Mouse (Mus musculus): ENCODE data around the gene 1700016C15Rik.

The 1700016C15Rik gene

GRCm38 (mm10) chr1:177717057-177717835 is 12.4 kb upstream of the 1700016C15Rik start:
- DNase-seq (ENCODE audit: extremely low spot score, low spot score) = no peak

DNA sequence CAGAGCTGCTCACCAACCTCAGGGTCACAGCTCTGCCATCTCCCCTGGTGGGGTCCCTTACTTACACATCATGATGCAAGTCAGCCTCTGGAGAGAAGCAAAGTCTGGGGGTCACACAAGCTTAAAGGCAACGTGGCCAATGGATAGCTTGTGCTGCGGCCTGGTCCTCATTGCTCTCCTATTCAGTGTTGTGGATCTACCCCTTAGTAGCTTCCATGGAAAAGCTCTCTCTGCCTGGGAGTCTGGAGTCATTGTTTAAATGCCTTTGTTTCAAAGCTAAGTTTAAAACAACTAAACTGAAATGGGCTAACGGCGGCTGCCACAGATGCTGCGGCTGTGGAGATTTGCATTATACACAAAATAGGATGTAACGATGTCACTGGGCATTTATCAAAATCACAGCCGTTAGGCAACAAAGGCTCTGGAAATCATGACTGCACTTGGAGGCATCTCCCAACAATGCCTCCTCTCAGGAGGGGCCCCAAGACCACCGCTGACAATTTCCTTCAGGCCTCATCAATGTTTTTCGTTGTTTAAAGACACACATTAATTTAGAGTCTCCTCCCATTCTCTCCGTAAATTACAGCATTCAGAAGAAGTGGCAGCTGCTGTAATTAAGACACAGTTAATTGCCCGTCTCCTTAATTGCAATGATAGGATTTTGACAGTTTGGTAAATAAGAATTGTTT is 11.1 kb upstream of the 1700016C15Rik start:
- no peak for DNase-seq (ENCODE audit: extremely low spot score, low spot score)

GRCm38 (mm10) chr1:177719029-177719427 is 10.6 kb upstream of the 1700016C15Rik start:
- no peak for DNase-seq (ENCODE audit: extremely low spot score, low spot score)

- no peak for DNase-seq (ENCODE audit: extremely low spot score, low spot score)
These were observed 5.8 kb upstream of the 1700016C15Rik start for GRCm38 (mm10) chr1:177723786-177724185.

GRCm38 (mm10) chr1:177726870-177727269 is 2.7 kb upstream of the 1700016C15Rik start:
- no peak for DNase-seq (ENCODE audit: extremely low spot score, low spot score)

DNA sequence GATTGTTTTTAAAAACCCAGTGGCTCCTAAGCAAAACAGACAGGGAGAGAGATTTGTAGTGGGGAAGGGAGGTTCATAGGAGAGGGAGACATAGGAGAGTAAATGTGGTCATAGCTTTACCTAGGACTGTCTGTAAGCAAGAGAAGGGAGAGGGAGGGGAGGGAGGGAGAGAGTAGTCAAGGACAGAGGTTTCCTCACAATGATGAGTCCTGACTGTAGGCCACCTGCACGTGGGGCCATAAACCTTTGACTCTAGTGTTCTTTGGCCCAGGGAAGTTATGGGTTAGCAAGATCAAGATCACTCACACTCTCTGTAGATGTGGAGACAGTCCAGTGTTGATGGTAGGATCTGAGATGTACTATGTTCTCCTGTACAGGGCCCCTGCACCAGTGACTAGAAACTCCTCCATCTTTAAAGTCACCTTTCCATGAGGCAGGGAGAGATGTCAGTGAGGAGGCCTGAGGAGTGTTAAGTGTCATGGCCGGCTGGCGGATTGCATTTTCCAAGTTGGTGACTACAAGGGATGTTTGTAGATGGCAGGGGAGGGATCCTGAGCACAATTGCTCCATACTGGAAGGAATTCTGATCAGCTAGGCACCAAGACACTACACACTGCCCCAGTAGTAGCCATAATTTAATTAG is 1.6 kb upstream of the 1700016C15Rik start:
- DNase-seq (ENCODE audit: extremely low spot score, low spot score) = no peak

DNA sequence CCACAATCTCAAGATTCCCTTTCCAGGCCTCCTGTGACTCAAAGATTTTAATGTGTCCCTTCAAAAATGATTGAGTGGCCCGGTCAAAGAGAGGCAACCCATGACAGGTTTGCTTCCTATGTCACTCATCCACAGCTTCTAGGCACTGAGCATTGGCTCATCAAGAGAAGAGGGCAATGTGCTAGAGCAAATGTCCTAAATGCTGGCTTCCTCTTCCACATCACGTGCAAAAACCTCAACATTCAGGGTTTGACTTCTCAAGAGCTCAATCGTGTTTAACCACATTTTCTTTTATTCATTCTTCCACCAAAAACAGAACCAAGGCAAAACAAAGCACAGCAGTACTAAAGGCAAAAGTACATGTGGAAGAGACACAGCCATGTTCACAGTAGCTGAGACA is 2.4 kb downstream of the 1700016C15Rik start:
- no peak for DNase-seq (ENCODE audit: extremely low spot score, low spot score)

DNA sequence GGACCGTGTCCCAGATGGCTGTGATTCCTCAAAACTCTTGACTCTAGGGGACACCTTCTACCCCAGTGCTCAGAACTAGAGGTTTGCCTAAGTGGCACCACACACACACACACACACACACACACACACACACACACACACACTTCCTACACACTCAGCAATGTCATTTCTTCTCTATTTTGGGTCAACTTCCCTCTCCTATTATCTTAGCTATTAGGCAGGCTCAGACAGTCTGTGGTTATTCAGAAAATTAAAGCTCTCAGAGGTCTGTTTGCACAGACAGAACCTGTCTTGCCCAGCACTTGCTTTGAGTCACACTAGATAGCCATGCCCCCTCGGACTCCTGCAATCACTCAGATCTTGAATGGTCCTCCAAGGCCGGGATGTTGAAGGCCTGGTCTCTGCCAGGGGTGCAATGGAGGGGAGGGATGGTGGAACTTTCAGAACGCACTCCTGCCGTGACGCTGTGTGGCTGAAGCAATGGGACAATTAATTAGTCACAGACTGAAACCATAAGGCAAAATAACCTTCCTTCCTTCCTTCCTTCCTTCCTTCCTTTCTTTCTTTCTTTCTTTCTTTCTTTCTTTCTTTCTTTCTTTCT is 8.0 kb downstream of the 1700016C15Rik start:
- no peak for DNase-seq (ENCODE audit: extremely low spot score, low spot score)

GRCm38 (mm10) chr1:177740707-177741106 is 11.1 kb downstream of the 1700016C15Rik start:
- no peak for DNase-seq (ENCODE audit: extremely low spot score, low spot score)

GRCm38 (mm10) chr1:177742119-177742518 is 12.5 kb downstream of the 1700016C15Rik start:
- no peak for DNase-seq (ENCODE audit: extremely low spot score, low spot score)

DNA sequence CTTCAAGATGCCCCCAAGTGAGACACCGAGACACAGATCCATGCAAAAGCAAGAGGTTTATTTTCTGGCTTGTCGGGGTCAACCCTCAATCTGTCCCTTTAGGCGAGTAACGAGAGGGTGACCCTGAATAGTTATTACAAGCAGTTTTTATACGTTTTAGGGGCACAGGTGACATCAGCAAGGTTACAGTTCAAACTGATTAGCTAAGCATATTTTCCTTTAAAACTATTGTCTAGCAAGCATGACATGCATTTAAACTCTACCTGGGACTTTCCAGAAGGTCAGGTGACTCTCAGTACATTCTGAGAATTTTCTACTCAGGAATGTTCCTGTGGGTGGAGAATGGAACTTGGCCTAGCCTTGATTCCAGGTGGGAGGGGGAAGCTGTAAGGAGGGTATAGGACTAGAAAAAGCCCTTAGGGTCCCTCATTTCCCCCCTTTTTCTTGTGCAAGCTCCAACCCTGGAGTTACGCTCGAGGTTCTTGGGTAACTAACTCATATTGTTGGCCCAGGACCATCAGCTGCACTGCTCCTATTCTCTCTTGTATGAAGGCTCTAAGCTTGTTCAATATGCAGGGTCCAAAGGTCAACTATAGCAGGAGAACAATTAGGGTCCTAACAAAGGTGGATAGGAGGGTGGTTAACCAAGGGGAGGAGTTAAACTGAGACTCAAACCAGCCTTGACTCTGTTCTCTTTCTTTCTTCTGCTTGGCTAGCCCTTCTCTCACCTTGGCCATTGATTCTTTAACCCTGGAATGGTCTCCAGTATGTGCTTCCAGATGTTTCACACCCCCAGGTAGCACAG is 15.1 kb downstream of the 1700016C15Rik start:
- no peak for DNase-seq (ENCODE audit: extremely low spot score, low spot score)

- no peak for DNase-seq (ENCODE audit: extremely low spot score, low spot score)
These were observed 18.4 kb downstream of the 1700016C15Rik start for GRCm38 (mm10) chr1:177747869-177748540.

DNA sequence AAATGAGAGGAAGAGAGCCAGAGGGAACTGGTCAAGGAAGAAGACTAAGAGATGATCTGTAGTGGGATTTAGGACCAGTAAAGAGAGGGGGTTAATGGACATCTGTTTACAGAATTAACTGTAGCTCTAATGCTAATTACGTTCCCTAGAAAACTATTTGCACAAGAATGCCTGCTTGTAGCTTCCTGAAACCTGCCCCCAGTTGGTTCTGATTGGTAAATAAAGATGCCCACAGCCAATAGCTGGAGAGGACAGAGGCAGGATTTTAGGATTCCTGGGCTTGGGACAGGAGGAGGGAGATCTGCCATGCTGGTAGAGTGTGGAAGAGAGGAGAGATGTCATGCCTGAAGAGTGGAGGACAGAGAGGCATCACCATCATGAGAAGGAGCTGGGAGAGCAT is 23.9 kb downstream of the 1700016C15Rik start:
- DNase-seq (ENCODE audit: extremely low spot score, low spot score) = no peak

- no peak for DNase-seq (ENCODE audit: extremely low spot score, low spot score)
These were observed 27.6 kb downstream of the 1700016C15Rik start for GRCm38 (mm10) chr1:177757249-177757648.

DNA sequence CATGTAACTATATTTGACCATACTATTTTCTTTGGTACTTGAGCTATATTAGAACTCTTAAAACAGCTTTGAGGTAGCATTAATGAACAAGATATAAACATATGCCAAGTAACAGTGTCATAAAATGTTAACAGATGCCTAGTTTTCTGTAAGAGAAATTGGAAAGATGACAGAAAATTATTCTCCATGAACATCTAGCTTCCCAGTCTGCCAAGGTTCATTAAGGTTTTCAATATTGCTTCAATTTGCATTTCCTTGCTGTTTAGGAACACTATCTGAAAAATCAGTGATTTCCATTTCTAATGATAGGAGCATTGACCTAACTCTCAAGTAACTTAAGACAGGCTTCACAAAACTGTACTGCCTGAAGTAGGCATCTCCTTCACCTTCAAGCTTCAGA is 39.3 kb downstream of the 1700016C15Rik start:
- DNase-seq (ENCODE audit: extremely low spot score, low spot score) = no peak

- no peak for DNase-seq (ENCODE audit: extremely low spot score, low spot score)
These were observed 47.8 kb downstream of the 1700016C15Rik start for GRCm38 (mm10) chr1:177777397-177777796.

DNA sequence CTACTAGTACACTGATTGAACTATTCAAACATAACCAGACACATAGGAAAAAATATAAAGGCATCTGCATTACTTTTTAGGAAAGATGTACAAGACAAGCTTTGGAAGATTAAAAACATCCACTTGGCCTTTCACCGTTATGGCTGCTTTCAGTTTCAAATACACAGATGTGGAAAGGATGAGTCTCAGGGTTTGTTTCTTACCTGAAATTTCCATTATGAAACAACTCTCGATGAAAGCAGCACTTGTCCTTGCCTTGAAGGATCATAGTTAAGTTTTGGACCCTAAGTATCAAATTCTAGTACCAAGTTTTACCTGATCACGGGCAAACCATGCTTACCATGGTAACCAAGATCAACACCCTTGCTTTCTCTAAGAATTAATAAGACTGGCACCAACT is 63.2 kb downstream of the 1700016C15Rik start:
- no peak for DNase-seq (ENCODE audit: extremely low spot score, low spot score)

GRCm38 (mm10) chr1:177794866-177795265 is 65.3 kb downstream of the 1700016C15Rik start:
- peak; percentile 46 for DNase-seq (ENCODE audit: extremely low spot score, low spot score)

DNA sequence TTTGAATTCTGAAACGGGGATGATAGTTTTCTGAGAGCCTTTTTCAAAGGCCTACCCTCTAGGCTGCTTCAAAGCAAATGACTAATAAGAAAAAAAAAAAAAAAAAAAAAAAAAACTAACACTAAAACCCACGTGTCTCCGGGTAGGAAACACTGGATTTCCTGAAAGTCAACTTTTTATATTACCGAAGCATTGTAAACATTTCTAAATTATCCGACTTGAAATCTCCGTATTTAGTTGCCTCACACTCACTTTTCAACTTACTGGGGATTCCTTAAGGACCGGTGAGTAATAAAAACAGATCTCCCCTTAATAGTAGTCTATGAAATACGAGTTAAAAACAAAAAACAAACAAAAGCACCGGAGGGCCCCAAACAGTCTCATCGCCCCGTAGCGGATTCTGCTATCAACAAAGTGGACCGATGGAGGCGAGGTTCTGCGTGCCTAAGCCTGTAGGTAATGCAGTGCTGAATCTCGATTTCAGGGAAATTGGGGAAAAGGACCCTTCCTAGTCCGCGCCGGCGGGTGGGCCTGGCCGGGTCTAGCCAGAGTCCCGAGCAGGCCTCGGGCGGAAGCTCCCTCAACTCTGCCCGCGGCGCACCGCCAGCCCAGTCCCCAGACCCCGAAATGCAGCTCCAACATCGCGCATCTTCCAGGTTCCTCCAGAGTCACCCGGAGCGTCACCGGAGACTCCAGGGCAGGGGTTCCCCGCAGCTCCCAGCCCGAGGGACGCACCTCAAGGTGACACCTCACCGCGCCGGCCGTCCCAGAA is 66.0 kb downstream of the 1700016C15Rik start:
- no peak for DNase-seq (ENCODE audit: extremely low spot score, low spot score)

All from neural tube, embryonic 10.5 days (tissue).